ENCODE assay signal across 22 mouse cellular contexts in genomic region chr9:25683635-25684333, GRCm38 (mm10).
A peak's percentile ranks its signal among the peaks of the same experiment; 100 is the strongest.
DNase-seq lines count a peak whose midpoint lies in the region; ATAC-seq and TF ChIP-seq lines count a peak whose summit lies in the region.
"Had no signal": no experiment of that assay in that cellular context is flagged by ENCODE, and none has a peak within 500 bp of the region (broad histone marks: within the 10 kb centered on the region; RNA-seq: fewer than 3 reads in every experiment).

No protein-coding gene starts in this region.

- no peak overlapping the region for H3K4me2 ChIP-seq in midbrain, postnatal 0 days (ENCODE audit: low read depth, low read length, poor library complexity, severe bottlenecking)
- H3K4me2 ChIP-seq in midbrain, embryonic 13.5 days (replicated peaks): no peak overlapping the region
- no peak overlapping the region for H3K4me2 ChIP-seq in neural tube, embryonic 14.5 days (ENCODE audit: low read depth, low read length)
- H3K4me2 ChIP-seq in neural tube, embryonic 15.5 days: no peak overlapping the region
- H3K4me2 ChIP-seq: embryonic facial prominence, embryonic 13.5 days; embryonic facial prominence, embryonic 15.5 days; forebrain, embryonic 12.5 days had no signal

- no peak overlapping the region for H3K4me3 ChIP-seq in midbrain, postnatal 0 days (ENCODE audit: low read depth, low read length)
- H3K4me3 ChIP-seq in midbrain, embryonic 13.5 days (replicated peaks): no peak overlapping the region
- H3K4me3 ChIP-seq in neural tube, embryonic 14.5 days (ENCODE audit: low read depth, low read length): no peak overlapping the region
- H3K4me3 ChIP-seq in neural tube, embryonic 15.5 days (replicated peaks): no peak overlapping the region
- H3K4me3 ChIP-seq: embryonic facial prominence, embryonic 13.5 days; embryonic facial prominence, embryonic 15.5 days; erythroblast, embryonic 14.5 days; forebrain, embryonic 10.5 days; forebrain, embryonic 12.5 days had no signal

- H3K9me3 ChIP-seq in midbrain, postnatal 0 days (ENCODE audit: low read length): no peaks in the 10 kb centered on the region
- H3K9me3 ChIP-seq in midbrain, embryonic 13.5 days: no peaks in the 10 kb centered on the region
- no peaks in the 10 kb centered on the region for H3K9me3 ChIP-seq in neural tube, embryonic 14.5 days (ENCODE audit: control insufficient read depth, low read length)
- H3K9me3 ChIP-seq in neural tube, embryonic 15.5 days (replicated peaks): no peaks in the 10 kb centered on the region
- H3K9me3 ChIP-seq: embryonic facial prominence, embryonic 13.5 days; embryonic facial prominence, embryonic 15.5 days; forebrain, embryonic 10.5 days; forebrain, embryonic 12.5 days had no signal

- H3K27me3 ChIP-seq in midbrain, postnatal 0 days (ENCODE audit: insufficient read depth, low read length): no peaks in the 10 kb centered on the region
- H3K27me3 ChIP-seq in midbrain, embryonic 13.5 days: no peaks in the 10 kb centered on the region
- H3K27me3 ChIP-seq in neural tube, embryonic 14.5 days (ENCODE audit: control insufficient read depth, insufficient read depth, low read length): no peaks in the 10 kb centered on the region
- no peaks in the 10 kb centered on the region for H3K27me3 ChIP-seq in neural tube, embryonic 15.5 days (replicated peaks)
- H3K27me3 ChIP-seq: embryonic facial prominence, embryonic 13.5 days; embryonic facial prominence, embryonic 15.5 days; forebrain, embryonic 12.5 days had no signal

- peak; percentile 10 for DNase-seq in midbrain, postnatal 0 days (ENCODE audit: low spot score)
- no peak for DNase-seq in lung, postnatal 14 days
- DNase-seq: adrenal gland, adult 2 months; adrenal gland, postnatal 10 days; adrenal gland, postnatal 25 days; cerebellum, adult 11 months; cerebellum, adult 18-20 months; cerebellum, adult 8-10 months; cerebellum, adult 9-11 months; cerebellum, postnatal 14 days; cerebellum, postnatal 36 days; embryo, embryonic 11 days had no signal

- H3K27ac ChIP-seq in midbrain, postnatal 0 days (ENCODE audit: low read depth, low read length): no peak overlapping the region
- no peak overlapping the region for H3K27ac ChIP-seq in midbrain, embryonic 13.5 days
- H3K27ac ChIP-seq in neural tube, embryonic 14.5 days (ENCODE audit: low read depth, low read length): no peak overlapping the region
- no peak overlapping the region for H3K27ac ChIP-seq in neural tube, embryonic 15.5 days (replicated peaks)
- H3K27ac ChIP-seq: embryonic facial prominence, embryonic 13.5 days; embryonic facial prominence, embryonic 15.5 days; forebrain, embryonic 10.5 days; forebrain, embryonic 12.5 days had no signal

- H3K9ac ChIP-seq in midbrain, postnatal 0 days (replicated peaks; ENCODE audit: low read length, poor library complexity, severe bottlenecking): no peak overlapping the region
- no peak overlapping the region for H3K9ac ChIP-seq in midbrain, embryonic 13.5 days (replicated peaks)
- H3K9ac ChIP-seq in neural tube, embryonic 14.5 days (replicated peaks; ENCODE audit: low read depth, low read length): no peak overlapping the region
- no peak overlapping the region for H3K9ac ChIP-seq in neural tube, embryonic 15.5 days (replicated peaks)
- H3K9ac ChIP-seq: embryonic facial prominence, embryonic 13.5 days; embryonic facial prominence, embryonic 15.5 days; forebrain, embryonic 12.5 days had no signal

- no peaks in the 10 kb centered on the region for H3K4me1 ChIP-seq in midbrain, postnatal 0 days (ENCODE audit: insufficient read depth, low read length)
- no peaks in the 10 kb centered on the region for H3K4me1 ChIP-seq in midbrain, embryonic 13.5 days (replicated peaks)
- no peaks in the 10 kb centered on the region for H3K4me1 ChIP-seq in neural tube, embryonic 14.5 days (ENCODE audit: control insufficient read depth, insufficient read depth, low read length)
- H3K4me1 ChIP-seq in neural tube, embryonic 15.5 days: no peaks in the 10 kb centered on the region
- H3K4me1 ChIP-seq: embryonic facial prominence, embryonic 13.5 days; embryonic facial prominence, embryonic 15.5 days; forebrain, embryonic 10.5 days; forebrain, embryonic 12.5 days had no signal

- no peaks in the 10 kb centered on the region for H3K36me3 ChIP-seq in midbrain, postnatal 0 days (ENCODE audit: insufficient read depth, low read length)
- no peaks in the 10 kb centered on the region for H3K36me3 ChIP-seq in midbrain, embryonic 13.5 days
- no peaks in the 10 kb centered on the region for H3K36me3 ChIP-seq in neural tube, embryonic 14.5 days (ENCODE audit: control insufficient read depth, insufficient read depth, low read length)
- H3K36me3 ChIP-seq in neural tube, embryonic 15.5 days: no peaks in the 10 kb centered on the region
- H3K36me3 ChIP-seq: embryonic facial prominence, embryonic 13.5 days; embryonic facial prominence, embryonic 15.5 days; forebrain, embryonic 10.5 days; forebrain, embryonic 12.5 days had no signal

- WGBS in midbrain, postnatal 0 days: 80% methylated on average over 4 of the region's 4 CpGs
- WGBS in midbrain, embryonic 13.5 days: 80% methylated on average over 4 of the region's 4 CpGs
- 56% methylated on average over 4 of the region's 4 CpGs for WGBS in neural tube, embryonic 14.5 days
- WGBS in neural tube, embryonic 15.5 days: 56% methylated on average over 4 of the region's 4 CpGs

- ATAC-seq in midbrain, postnatal 0 days (ENCODE audit: low FRiP score): no peak
- ATAC-seq in midbrain, embryonic 13.5 days: no peak
- peak; percentile 76; the same call in 1 of the 2 replicates for ATAC-seq in neural tube, embryonic 14.5 days (ENCODE audit: low read depth)
- ATAC-seq in neural tube, embryonic 15.5 days (ENCODE audit: low FRiP score): peak; percentile 68; the same call in 1 of the 2 replicates
- ATAC-seq: forebrain, embryonic 14.5 days; forebrain, embryonic 16.5 days had no signal

- no peak for TF ChIP-seq CTCF in midbrain, postnatal 0 days (IDR thresholded peaks at IDR 0.05)

Comparison
In these comparisons a context has a peak if more than half of its experiments do, and no peak if none do; other contexts are left out.
1. ATAC-seq: peak in neural tube, embryonic 14.5 days (single experiment) and neural tube, embryonic 15.5 days (single experiment); none in midbrain, postnatal 0 days (single experiment) and midbrain, embryonic 13.5 days (single experiment).